Mouse (Mus musculus): ENCODE results near the gene Tmem217.
"Not testable (repeated sequence)": the region's sequence is repeated elsewhere in the genome, so short reads cannot be mapped to it uniquely, and the experiment has no call there.

The Tmem217 gene

DNA sequence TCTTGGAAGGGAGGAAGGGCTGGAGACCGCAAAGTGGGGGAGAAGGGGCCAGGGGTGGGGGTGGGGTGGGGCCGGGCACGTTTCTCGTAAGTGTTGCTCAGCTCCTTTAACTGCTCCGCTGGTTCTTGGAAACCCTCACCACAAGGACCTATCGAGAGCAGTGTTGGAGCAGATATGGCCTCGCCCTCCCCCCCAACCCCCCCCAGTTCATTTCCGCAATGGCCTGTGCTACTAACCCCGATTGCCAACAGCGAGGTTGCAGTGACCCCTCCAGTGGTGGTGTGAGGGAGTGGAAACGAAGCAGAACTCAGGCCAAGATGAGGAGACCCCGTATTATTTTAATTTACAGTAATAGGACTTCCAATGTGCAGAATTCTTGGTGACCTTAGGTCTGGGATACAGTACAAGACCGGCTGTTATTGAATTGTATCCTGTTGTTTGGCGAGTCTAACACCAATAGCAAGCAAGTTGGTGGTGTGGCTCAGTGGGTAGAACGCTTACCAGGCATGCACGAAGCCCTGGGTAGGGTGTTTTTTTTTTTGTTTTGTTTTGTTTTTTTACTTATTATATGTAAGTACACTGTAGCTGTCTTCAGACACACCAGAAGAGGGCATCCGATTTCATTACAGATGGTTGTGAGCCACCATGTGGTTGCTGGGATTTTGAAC, 51.2 kb downstream of the Tmem217 start:
- DNase-seq: no peak

DNA sequence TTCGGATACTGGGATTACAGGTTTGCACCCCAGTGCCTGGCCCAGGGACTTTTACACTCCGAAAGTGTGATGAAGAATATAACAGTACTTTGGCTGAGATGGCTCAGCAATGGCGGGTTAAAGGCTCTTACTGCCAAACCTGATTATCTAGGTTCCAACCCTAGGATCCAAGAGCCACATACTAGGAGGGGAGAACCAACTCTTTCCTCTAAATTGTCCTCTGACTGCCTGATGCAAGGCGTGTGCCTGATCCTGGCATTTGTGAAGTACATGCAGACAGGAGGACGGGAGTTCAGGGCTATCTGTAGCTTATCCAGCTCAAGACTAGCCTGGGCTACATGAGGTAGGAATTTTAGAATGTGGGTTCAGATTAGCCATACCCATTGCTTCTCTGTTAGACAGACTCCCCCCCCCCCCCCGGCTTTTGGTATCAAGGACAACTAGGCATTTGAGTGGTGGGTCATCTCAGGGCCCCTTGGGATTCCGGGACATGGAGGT, 51.9 kb downstream of the Tmem217 start:
- no peak for DNase-seq

DNA sequence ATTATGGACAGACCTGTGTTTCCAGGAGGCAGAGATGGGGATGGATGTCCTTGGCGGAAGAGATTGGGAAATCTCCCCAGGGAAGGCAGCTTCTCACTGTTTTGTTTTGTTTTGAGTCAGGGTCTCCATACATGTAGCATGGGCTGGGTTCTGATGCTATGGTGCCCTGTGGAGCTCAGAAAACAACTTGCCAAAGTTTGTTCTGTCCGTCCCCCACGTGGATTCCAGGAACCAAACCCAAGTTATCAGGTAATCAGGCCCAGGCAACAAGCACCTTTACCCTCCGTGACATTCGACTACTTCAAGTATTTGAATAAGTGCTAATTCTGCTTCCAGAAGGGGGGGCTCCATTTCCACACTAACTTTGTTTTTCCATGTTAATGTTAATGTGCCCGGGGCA, 52.7 kb downstream of the Tmem217 start:
- DNase-seq: no peak

DNA sequence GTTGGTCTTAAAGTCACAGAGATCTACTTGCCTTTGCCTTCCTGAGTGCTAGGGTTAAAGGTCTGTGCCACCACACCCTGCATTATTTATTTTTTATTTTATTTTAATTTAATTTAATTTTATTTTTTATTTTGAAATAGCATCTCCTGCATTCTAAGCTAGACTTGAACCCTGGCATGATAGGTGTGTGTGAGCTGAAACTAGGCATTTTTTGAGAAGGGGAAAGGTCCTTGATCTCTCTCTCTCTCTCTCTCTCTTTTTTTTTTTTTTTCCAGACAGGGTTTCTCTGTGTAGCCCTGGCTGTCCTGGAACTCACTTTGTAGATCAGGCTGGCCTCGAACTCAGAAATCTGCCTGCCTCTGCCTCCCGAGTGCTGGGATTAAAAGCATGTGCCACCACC, 53.2 kb downstream of the Tmem217 start:
- DNase-seq: not testable (repeated sequence)

DNA sequence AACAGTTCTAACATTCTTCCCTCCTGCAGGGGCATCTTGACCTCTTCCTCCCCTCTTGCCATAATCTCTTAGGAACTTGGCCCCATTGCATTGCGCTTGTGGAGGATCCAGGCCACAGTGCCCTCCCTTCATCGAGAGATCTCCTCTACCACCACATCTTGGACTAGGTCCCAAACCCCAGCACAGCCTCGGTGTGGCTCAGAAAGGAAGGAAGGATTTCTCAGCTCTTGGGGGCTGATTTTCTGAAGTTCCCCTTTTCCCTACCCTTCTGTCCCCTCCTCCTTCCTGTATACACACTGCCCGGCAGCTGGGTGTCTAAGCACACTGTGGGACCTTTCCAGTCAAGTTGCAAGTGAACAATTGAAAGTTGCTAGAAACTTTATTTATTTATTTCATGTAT, 54.2 kb downstream of the Tmem217 start:
- DNase-seq: no peak

DNA sequence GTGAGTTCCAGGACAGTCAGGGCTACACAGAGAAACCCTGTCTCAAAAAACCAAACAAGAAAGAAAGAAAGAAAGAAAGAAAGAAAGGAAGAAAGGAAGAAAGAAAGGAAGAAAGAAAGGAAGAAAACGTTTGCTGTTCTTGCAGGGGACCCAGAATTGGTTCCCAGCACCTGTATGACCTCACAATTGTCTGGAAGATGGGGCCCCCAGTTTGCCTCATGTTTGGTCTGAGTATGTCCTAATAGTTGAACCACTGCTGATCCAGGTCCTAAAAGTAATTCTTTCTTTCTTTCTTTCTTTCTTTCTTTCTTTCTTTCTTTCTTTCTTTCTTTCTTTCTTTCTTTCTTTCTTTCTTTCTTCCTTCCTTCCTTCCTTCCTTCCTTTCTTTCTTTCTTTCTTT, 54.7 kb downstream of the Tmem217 start:
- DNase-seq: not testable (repeated sequence)

DNA sequence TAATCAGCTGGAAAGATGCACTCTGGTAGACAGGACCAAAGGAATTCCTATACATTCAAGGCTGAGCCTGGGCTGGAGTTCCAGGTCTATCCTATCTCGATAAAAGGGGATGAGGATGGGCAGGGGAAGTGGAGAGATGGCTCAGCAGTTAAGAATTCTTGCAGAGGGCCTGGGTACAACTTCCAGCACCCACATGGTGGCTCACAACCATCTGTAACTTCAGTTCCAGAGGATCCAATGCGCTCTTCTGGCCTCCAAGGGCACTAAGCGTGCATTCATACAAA, 55.2 kb downstream of the Tmem217 start:
- no peak for DNase-seq

DNA sequence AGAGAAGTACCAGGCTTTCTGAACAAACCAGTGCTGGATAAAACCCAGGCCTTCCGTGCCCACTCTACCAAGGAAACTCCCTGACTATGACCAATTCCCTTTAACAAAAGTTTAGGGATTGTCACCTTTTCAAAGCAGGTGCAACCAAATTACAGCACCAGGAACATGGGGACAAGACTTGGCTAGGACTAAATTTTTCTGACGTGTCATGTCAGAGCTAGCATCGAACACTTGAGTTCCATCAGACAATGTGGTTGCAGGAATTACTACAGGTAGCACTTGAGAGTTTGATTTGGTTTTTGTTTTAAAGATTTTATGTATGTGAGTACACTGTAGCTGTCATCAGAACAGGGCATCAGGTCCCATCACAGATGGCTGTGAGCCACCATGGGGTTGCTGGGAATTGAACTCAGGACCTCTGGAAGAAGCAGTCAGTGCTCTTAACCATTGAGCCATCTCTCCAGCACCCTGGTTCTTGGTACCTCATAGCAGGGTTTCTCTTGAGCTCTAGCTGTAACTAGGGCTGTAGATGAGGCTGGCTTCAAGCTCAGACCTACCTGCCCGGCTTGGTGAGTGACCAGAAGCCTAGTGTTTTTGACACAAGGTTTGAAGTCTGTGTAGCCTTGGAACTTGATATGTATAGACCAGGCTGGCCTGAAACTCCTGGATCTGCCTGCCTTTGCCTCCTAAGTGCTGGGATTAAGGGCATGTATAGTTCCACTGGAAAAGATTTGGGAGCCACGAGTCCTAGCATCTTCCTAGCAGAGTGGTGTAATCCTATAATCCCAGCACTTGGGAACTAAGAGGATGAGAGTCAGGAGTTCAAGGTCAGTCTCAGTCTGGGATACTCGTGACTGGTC, 55.7 kb downstream of the Tmem217 start:
- no peak for DNase-seq

DNA sequence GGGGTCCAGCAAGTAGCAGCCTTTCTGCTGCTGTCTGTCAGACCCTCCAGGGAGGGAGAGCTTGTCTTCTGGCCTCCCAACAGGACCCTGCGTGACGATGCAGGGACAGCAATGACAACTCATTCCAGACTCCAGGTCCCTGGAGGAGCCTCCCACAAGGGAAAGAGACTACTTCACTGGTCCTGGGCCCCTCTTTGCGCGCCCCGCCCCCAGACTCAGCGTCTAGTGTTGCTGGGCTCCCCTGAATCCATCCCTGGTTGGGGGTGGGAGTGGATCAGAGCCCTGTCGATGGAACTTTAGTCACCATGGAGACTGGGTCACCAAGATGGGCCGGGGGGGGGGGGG, 57.5 kb downstream of the Tmem217 start:
- DNase-seq: no peak

DNA sequence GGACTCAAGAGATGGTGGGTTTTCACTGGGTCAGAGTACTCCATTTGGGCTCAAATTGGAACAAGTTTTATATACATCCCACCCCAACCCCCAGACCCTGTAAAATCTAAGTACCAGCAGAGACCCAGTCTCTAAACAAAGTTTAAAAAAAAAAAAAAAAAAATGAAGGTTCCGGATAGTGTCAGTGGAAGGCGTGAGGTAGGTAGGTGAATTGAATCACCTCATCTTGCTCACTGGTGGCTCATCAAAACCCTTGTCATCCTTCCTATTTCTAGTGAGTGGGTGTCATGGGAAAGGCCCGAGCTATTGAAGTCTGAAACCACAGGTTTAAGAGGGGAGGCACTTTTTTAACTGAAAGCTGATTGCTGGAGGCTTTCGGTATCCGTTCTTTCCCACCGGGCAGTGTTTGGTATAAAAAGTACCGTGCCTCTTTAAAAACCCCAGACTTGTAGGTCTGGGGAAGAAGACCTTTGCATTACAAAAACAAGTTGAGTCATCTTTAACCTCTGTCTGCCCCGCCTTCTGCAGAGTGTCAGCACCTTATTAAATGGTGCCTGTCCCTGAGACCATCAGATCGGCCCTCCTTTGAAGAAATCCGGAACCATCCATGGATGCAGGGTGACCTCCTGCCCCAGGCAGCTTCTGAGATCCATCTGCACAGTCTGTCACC, 58.0 kb downstream of the Tmem217 start:
- DNase-seq: no peak

DNA sequence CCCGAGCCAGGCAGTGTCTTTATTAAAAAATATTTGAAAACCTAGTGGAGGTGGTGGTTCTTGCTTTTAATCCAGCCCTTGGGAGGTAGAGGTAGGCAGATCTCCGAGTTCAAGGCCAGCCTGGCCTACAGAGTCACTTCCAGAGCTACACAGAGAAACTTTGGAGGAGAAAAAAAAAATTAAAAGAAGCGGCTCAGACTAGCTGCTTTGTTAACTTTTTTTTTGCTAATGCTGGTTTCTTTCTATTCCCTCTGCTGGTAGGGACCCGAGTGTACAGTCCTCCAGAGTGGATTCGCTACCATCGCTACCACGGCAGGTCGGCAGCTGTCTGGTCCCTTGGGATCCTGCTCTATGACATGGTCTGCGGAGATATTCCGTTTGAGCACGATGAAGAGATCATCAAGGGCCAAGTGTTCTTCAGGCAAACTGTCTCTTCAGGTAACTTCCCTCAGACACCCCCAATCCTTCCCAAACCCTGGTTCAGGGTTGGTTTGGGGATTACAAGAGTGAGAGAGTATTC, 58.7 kb downstream of the Tmem217 start:
- DNase-seq: no peak

DNA sequence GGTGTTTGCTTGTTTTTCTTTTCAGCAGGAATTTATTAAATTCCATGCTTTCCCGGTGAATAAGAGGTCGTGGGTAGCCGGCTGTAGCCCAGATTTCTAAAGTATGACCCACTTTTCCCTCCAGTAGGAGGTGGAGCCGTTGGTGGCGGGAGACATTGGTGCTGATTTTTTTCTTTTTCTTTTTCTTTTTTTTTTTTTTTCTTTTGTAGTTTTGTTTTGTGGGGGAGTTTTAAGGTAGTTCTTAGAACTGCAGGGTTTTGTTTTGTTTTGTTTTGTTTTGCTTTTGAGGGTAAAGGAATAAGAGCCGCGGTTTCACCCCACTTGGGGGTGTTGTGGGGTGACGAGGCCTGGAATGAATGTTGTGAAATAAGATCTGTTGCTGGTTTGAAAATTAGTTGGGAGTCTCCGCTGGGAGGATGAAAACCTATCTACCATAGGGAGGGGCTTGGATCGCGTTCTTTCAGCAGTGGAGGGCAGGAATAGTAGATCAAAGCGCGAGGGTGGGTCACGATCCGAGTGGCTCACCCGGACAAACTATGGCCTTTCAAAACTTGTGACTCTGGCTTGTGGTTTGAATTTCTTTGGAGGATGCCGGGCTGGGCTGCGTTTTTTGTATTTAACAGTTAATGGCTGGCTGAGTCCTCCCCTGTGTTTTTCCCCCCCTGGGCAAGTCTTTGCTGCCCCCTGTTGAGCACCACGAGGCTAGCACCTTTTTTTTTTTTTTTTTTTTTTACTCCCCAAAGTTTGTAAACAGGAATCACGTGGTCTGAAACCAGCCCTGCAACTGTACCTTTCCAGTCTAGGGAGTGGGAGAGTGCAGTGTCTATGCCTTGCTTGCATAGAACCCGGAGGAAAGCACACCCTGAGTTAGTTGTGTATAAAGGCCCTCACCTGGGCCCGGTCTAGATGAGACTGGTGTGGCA, 59.7 kb downstream of the Tmem217 start:
- DNase-seq: peak; percentile 66 to 71

DNA sequence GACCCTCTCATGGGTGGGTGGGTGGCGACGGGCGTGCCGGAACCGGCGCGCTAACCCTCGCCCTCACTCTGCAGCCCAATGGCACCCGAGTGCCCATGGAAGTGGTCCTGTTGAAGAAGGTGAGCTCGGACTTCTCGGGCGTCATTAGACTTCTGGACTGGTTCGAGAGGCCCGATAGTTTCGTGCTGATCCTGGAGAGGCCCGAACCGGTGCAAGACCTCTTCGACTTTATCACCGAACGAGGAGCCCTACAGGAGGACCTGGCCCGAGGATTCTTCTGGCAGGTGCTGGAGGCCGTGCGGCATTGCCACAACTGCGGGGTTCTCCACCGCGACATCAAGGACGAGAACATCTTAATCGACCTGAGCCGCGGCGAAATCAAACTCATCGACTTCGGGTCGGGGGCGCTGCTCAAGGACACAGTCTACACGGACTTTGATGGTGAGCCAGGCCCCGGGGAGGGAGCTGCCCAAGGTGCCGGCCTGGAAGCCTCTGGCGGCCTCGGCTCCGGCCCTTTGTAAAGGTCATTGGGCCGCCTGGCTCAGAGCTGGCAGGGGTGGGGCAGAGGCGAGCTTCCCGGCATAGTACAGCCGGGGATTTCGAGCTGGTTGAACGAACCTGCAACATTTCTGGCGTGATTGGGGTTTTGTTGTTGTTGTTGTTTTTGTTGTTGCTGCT, 60.5 kb downstream of the Tmem217 start:
- DNase-seq: peak; percentile 72 to 80

DNA sequence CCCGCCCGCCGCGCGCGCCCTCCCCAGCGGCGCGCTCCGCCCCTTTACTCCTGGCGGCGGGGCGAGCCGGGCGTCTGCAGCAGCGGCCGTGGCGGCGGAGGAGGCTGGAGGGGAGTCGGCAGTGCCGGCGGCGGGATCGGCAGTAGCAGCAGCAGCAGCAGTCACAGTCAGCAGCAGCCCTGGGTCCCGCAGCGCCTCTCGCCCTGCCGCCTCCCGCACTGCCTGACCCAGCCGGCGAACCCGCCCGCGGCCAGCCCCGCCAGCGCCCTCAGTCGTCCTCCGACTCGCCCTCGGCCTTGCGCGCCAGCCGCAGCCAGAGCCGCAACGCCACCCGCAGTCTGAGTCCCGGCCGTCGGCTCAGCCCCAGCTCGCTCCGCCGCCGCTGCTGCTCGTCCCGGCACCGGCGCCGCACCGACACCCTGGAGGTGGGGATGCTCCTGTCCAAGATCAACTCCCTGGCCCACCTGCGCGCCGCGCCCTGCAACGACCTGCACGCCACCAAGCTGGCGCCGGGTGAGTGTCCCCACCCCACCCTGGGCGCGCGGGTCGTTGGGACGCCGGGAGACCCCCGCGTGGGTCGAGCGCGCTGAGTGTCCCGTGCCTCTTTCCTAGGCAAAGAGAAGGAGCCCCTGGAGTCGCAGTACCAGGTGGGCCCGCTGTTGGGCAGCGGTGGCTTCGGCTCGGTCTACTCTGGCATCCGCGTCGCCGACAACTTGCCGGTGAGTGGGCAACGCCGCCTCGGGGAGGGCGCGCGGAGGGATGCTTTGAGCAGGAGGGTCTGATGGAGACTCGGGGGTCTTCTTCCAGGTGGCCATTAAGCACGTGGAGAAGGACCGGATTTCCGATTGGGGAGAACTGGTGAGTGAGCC, 61.2 kb downstream of the Tmem217 start, which contains the start of gene Pim1:
Gene Pim1 (plus strand): TSS at position 41 of the 869 bp plus-strand sequence.
- peak in 1 of 2 experiments; percentile 45 for DNase-seq

DNA sequence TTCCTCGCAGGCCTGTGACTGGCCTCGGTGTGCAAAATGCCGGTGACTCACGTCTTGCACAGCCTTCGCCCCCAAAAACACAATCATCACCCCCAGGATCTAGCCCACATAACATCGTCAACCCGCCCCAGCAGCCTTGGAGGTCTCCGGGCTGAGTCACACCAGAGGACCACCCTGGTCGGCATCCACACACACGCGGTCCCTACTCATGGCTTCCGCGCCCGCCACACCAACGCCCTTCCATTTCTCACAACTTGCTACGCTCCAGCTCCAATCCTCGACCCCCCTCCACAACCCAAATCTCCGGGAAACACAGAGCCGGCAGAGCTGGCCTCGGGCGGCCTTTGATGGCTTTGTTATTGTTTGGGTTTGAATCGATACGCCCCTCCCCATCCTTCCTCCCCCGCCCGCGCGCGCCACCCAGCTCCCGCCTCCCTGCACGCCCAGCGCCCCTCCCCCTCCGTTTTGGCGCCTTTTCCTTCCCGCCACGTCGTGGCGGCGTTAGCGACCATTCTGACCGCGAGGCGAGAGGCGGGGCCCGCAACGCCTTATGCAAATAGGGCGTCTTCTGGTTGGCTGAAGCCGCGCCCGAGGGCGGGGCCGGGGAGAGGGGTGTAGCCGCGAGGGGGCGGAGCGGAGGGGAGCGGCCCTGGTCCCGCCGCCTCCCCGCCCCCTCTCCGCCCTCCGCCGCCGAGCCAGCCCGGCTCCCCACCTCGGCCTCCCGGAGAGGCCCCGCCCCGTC, 62.0 kb downstream of the Tmem217 start:
- peak; percentile 97 for DNase-seq

DNA sequence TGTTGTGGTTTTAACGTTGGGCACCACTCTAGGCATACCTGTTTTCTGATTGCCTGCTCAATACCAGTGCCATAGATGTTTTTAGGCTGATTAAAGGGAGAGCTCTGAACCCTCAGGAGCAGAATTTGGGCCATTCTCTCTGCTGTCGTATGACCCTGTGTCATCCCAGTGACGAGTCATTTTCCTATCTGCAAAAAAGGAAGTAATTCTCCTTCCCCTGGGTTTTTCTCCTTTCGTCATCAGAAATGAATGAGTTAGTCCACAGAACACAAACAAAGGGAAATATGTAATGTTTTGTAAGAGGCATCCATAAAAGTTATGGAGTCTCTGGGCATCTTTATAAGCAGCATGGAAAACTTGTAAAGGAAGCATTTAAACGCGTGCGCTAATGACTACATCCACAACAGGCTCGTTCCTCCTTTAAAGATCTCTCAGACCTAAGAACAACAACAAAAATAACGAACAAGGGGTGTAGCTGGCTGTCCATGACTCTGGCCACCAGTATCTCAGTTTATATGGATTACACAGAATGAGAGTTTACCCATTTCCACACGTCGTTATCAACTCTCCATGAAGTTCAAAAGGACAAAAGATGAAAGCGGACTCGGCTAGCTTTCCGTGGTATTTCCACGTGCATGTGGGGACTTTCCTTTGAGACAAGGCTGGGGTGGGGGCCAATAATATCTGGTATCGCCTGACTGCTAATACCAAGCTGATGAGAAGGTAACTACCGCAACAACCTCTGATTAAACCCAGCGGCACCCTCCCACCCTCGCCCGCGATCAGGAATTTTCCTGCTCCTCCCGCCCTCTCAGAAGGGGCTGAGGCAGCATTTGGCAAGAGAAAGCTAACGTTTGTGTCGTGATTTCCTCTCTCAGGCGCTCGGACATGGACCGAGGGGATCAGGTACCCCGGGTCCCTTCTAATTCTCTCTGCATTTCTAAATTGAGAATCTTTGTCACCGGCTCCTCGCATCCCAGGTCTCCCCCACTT, 62.9 kb downstream of the Tmem217 start:
- peak; percentile 33 to 43 for DNase-seq

DNA sequence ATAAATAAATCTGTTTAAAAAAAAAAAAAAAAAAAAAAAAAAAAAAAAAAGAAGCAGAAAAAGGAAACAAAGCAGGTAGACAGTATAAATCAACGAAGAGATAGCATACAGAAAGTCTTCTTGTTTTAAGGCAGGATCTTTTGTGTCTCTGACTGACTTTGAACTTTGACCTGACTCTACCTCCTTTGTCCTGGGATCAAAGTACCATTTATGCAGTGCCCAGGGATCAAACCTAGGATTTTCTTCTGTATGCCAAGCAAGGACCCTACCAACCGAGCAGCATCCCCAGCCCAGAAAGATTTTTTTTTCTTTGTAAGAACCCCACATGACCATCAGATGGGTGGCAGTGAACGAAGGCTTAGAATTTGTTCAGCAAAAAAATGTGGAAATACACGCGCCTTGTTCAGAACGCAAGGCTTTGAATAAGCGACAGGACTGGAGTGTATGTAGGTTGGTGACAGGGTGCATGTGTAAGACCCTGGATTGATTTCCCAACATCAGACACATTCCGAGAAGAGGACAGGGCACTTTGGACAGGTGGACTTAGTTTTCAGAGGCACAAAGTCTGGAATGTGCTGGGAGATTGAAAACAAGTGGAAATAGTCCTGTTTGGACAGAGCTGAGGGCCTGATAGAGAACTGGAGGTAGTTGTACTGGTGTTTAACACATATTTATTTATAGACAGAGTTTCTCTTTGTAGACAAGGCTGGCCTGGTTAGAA, 63.8 kb downstream of the Tmem217 start:
- DNase-seq: peak in 1 of 2 experiments; percentile 28
